21 mouse cellular contexts compared by ENCODE assay signal in genomic region chr2:17168896-17169295, GRCm38 (mm10).
"Had no signal": no experiment of that assay in that cellular context is flagged by ENCODE, and none has a peak within 500 bp of the region (broad histone marks: within the 10 kb centered on the region; RNA-seq: fewer than 3 reads in every experiment).

No protein-coding gene starts in this region.

- H3K4me3 ChIP-seq: liver, embryonic 15.5 days; lung, embryonic 15.5 days; midbrain, embryonic 10.5 days; midbrain, embryonic 12.5 days; myocyte; neural tube, embryonic 13.5 days; neural tube, embryonic 15.5 days had no signal

- H3K9ac ChIP-seq: liver, embryonic 15.5 days; liver, postnatal 0 days; lung, embryonic 15.5 days; midbrain, embryonic 12.5 days; neural tube, embryonic 13.5 days; neural tube, embryonic 15.5 days had no signal

- H3K4me2 ChIP-seq: liver, embryonic 15.5 days; lung, embryonic 15.5 days; midbrain, embryonic 12.5 days; neural tube, embryonic 13.5 days; neural tube, embryonic 15.5 days had no signal

- H3K4me1 ChIP-seq: liver, embryonic 15.5 days; lung, embryonic 15.5 days; midbrain, embryonic 10.5 days; midbrain, embryonic 12.5 days; neural tube, embryonic 13.5 days; neural tube, embryonic 15.5 days had no signal

- H3K27me3 ChIP-seq: liver, embryonic 15.5 days; lung, embryonic 15.5 days; midbrain, embryonic 12.5 days; neural tube, embryonic 13.5 days; neural tube, embryonic 15.5 days had no signal

- H3K36me3 ChIP-seq: liver, embryonic 15.5 days; lung, embryonic 15.5 days; midbrain, embryonic 10.5 days; midbrain, embryonic 12.5 days; neural tube, embryonic 13.5 days; neural tube, embryonic 15.5 days had no signal

- ATAC-seq: liver, postnatal 0 days; lung, postnatal 0 days; midbrain, embryonic 16.5 days had no signal

- DNase-seq: liver, postnatal 0 days; lung, adult 2 months; lung, postnatal 14 days; midbrain, embryonic 14.5 days; retina, postnatal 1 day; right cerebral cortex, adult 18-20 months; right cerebral cortex, postnatal 25 days; right cerebral cortex, postnatal 4 days; spleen, adult 18-20 months; thymus, adult 18-20 months; thymus, postnatal 14 days; thymus, postnatal 36 days had no signal

- H3K27ac ChIP-seq: liver, embryonic 15.5 days; lung, embryonic 15.5 days; midbrain, embryonic 10.5 days; midbrain, embryonic 12.5 days; neural tube, embryonic 13.5 days; neural tube, embryonic 15.5 days had no signal

- H3K9me3 ChIP-seq: liver, embryonic 15.5 days; lung, embryonic 15.5 days; midbrain, embryonic 10.5 days; midbrain, embryonic 12.5 days; neural tube, embryonic 13.5 days; neural tube, embryonic 15.5 days had no signal
